ENCODE assay signal across 25 mouse cellular contexts in genomic region chr2:44633971-44634370, GRCm38 (mm10).
DNase-seq lines count a peak whose midpoint lies in the region; ATAC-seq and TF ChIP-seq lines count a peak whose summit lies in the region.
"Had no signal": no experiment of that assay in that cellular context is flagged by ENCODE, and none has a peak within 500 bp of the region (broad histone marks: within the 10 kb centered on the region; RNA-seq: fewer than 3 reads in every experiment).

No protein-coding gene starts in this region.

- no peak for TF ChIP-seq CTCF in midbrain, postnatal 0 days (IDR thresholded peaks at IDR 0.05)

- H3K4me2 ChIP-seq in hindbrain, embryonic 13.5 days = no peak overlapping the region
- no peak overlapping the region for H3K4me2 ChIP-seq in hindbrain, embryonic 16.5 days (ENCODE audit: low read length)
- no peak overlapping the region for H3K4me2 ChIP-seq in midbrain, embryonic 12.5 days (replicated peaks)
- no peak overlapping the region for H3K4me2 ChIP-seq in midbrain, postnatal 0 days (ENCODE audit: low read depth, low read length, poor library complexity, severe bottlenecking)
- H3K4me2 ChIP-seq in midbrain, embryonic 13.5 days (replicated peaks) = no peak overlapping the region
- H3K4me2 ChIP-seq: heart, embryonic 13.5 days; limb, embryonic 12.5 days; liver, embryonic 11.5 days had no signal

- H3K36me3 ChIP-seq in hindbrain, embryonic 13.5 days = no peaks in the 10 kb centered on the region
- H3K36me3 ChIP-seq in hindbrain, embryonic 16.5 days (ENCODE audit: control insufficient read depth, insufficient read depth, low read length) = no peaks in the 10 kb centered on the region
- H3K36me3 ChIP-seq in midbrain, embryonic 12.5 days = no peaks in the 10 kb centered on the region
- no peaks in the 10 kb centered on the region for H3K36me3 ChIP-seq in midbrain, postnatal 0 days (ENCODE audit: insufficient read depth, low read length)
- H3K36me3 ChIP-seq in midbrain, embryonic 13.5 days = no peaks in the 10 kb centered on the region
- H3K36me3 ChIP-seq: heart, embryonic 13.5 days; limb, embryonic 12.5 days had no signal

- H3K9me3 ChIP-seq in hindbrain, embryonic 13.5 days = no peaks in the 10 kb centered on the region
- no peaks in the 10 kb centered on the region for H3K9me3 ChIP-seq in hindbrain, embryonic 16.5 days (ENCODE audit: control insufficient read depth, low read length)
- H3K9me3 ChIP-seq in midbrain, embryonic 12.5 days = no peaks in the 10 kb centered on the region
- no peaks in the 10 kb centered on the region for H3K9me3 ChIP-seq in midbrain, postnatal 0 days (ENCODE audit: low read length)
- H3K9me3 ChIP-seq in midbrain, embryonic 13.5 days = no peaks in the 10 kb centered on the region
- H3K9me3 ChIP-seq: heart, embryonic 13.5 days; limb, embryonic 12.5 days had no signal

- DNase-seq in midbrain, postnatal 0 days (ENCODE audit: low spot score) = no peak
- DNase-seq in retina, postnatal 1 day = peak; percentile 68
- DNase-seq in urinary bladder, postnatal 4 days (ENCODE audit: low spot score in 2 of 2) = no peak
- DNase-seq: adrenal gland, postnatal 36 days; cerebellum, adult 11 months; cerebellum, postnatal 10 days; gastrocnemius, postnatal 14 days; heart, adult 18-20 months; heart, postnatal 14 days; kidney, adult 18-20 months; liver, postnatal 0 days; thymus, adult 18-20 months; thymus, postnatal 36 days had no signal

- no peak overlapping the region for H3K9ac ChIP-seq in hindbrain, embryonic 13.5 days
- H3K9ac ChIP-seq in hindbrain, embryonic 16.5 days (ENCODE audit: low read depth, low read length) = no peak overlapping the region
- no peak overlapping the region for H3K9ac ChIP-seq in midbrain, embryonic 12.5 days (replicated peaks)
- H3K9ac ChIP-seq in midbrain, postnatal 0 days (replicated peaks; ENCODE audit: low read length, poor library complexity, severe bottlenecking) = no peak overlapping the region
- no peak overlapping the region for H3K9ac ChIP-seq in midbrain, embryonic 13.5 days (replicated peaks)
- H3K9ac ChIP-seq: heart, embryonic 13.5 days; limb, embryonic 12.5 days; liver, postnatal 0 days had no signal

- no peak for ATAC-seq in hindbrain, embryonic 13.5 days (ENCODE audit: low FRiP score)
- ATAC-seq in hindbrain, embryonic 16.5 days = no peak
- ATAC-seq in midbrain, embryonic 12.5 days (ENCODE audit: low FRiP score, low read depth) = peak; percentile 8; the same call in 1 of the 2 replicates
- no peak for ATAC-seq in midbrain, postnatal 0 days (ENCODE audit: low FRiP score)
- ATAC-seq in midbrain, embryonic 13.5 days = no peak
- ATAC-seq in erythroid progenitor cell, adult 5-6 weeks (replicated peaks; ENCODE audit: low FRiP score, poor library complexity, severe bottlenecking) = no peak
- ATAC-seq: forebrain, embryonic 16.5 days; liver, postnatal 0 days; lung, postnatal 0 days had no signal

- H3K27me3 ChIP-seq in hindbrain, embryonic 13.5 days = no peaks in the 10 kb centered on the region
- H3K27me3 ChIP-seq in hindbrain, embryonic 16.5 days (replicated peaks; ENCODE audit: control insufficient read depth, insufficient read depth, low read length) = no peaks in the 10 kb centered on the region
- no peaks in the 10 kb centered on the region for H3K27me3 ChIP-seq in midbrain, embryonic 12.5 days
- H3K27me3 ChIP-seq in midbrain, postnatal 0 days (ENCODE audit: insufficient read depth, low read length) = no peaks in the 10 kb centered on the region
- no peaks in the 10 kb centered on the region for H3K27me3 ChIP-seq in midbrain, embryonic 13.5 days
- H3K27me3 ChIP-seq: heart, embryonic 13.5 days; limb, embryonic 12.5 days had no signal

- H3K27ac ChIP-seq in hindbrain, embryonic 13.5 days = peak overlapping the region; percentile 19; the same call in 1 of the 2 replicates
- H3K27ac ChIP-seq in hindbrain, embryonic 16.5 days (ENCODE audit: low read depth, low read length) = no peak overlapping the region
- 0 out of 2 replicates have a peak overlapping the region, but pooled peaks have one; percentile 22 for H3K27ac ChIP-seq in midbrain, embryonic 12.5 days (replicated peaks)
- no peak overlapping the region for H3K27ac ChIP-seq in midbrain, postnatal 0 days (ENCODE audit: low read depth, low read length)
- H3K27ac ChIP-seq in midbrain, embryonic 13.5 days = peak overlapping the region; percentile 60; the same call in 1 of the 2 replicates
- H3K27ac ChIP-seq: heart, embryonic 13.5 days; kidney, postnatal 0 days; limb, embryonic 12.5 days; macrophage had no signal

- WGBS in hindbrain, embryonic 13.5 days = 65% methylated on average over 8 of the region's 8 CpGs
- 66% methylated on average over 8 of the region's 8 CpGs for WGBS in hindbrain, embryonic 16.5 days
- WGBS in midbrain, embryonic 12.5 days = 54% methylated on average over 8 of the region's 8 CpGs
- 47% methylated on average over 8 of the region's 8 CpGs for WGBS in midbrain, postnatal 0 days
- WGBS in midbrain, embryonic 13.5 days = 47% methylated on average over 8 of the region's 8 CpGs

- H3K4me3 ChIP-seq in hindbrain, embryonic 13.5 days = no peak overlapping the region
- H3K4me3 ChIP-seq in hindbrain, embryonic 16.5 days (ENCODE audit: low read length) = no peak overlapping the region
- H3K4me3 ChIP-seq in midbrain, embryonic 12.5 days = no peak overlapping the region
- H3K4me3 ChIP-seq in midbrain, postnatal 0 days (ENCODE audit: low read depth, low read length) = no peak overlapping the region
- H3K4me3 ChIP-seq in midbrain, embryonic 13.5 days (replicated peaks) = no peak overlapping the region
- H3K4me3 ChIP-seq: heart, embryonic 13.5 days; limb, embryonic 12.5 days had no signal

- H3K4me1 ChIP-seq in hindbrain, embryonic 13.5 days (replicated peaks) = peaks cover 22% of the 10 kb centered on the region
- H3K4me1 ChIP-seq in hindbrain, embryonic 16.5 days (ENCODE audit: control insufficient read depth, insufficient read depth, low read depth, low read length) = peaks cover 2% of the 10 kb centered on the region
- peaks cover 15% of the 10 kb centered on the region; the same call in 1 of the 2 replicates for H3K4me1 ChIP-seq in midbrain, embryonic 12.5 days
- no peaks in the 10 kb centered on the region for H3K4me1 ChIP-seq in midbrain, postnatal 0 days (ENCODE audit: insufficient read depth, low read length)
- H3K4me1 ChIP-seq in midbrain, embryonic 13.5 days (replicated peaks) = peaks cover 21% of the 10 kb centered on the region

Comparison
In these comparisons a context has a peak if more than half of its experiments do, and no peak if none do; other contexts are left out.
1. H3K27ac ChIP-seq: peak in hindbrain, embryonic 13.5 days (single experiment), midbrain, embryonic 12.5 days (single experiment) and midbrain, embryonic 13.5 days (single experiment); none in hindbrain, embryonic 16.5 days (single experiment) and midbrain, postnatal 0 days (single experiment).